Mouse (Mus musculus) stomach, postnatal 0 days (tissue): ENCODE data around the gene Safb. TPM values are rescaled to one million over a fixed set of nuclear protein-coding genes. Genes with fewer than 3 reads are reported as not detected.
"Not testable (repeated sequence)": the region's sequence is repeated elsewhere in the genome, so short reads cannot be mapped to it uniquely, and the experiment has no call there.

Experiments used
- ATAC-seq: fragments of 200-750 bp; cut with Nextera tagmentation; 2 replicates; pipeline ENCODE4 v1.8.0; 2017; ENCODE audit not compliant: low FRiP score, low TSS enrichment
- DNase-seq: peaks from one replicate; pipeline ENCODE4 v3.0.0-alpha.2; 2016; ENCODE audit warnings: low spot score
- H3K27ac ChIP-seq: fragments of 300-500 bp; sonication (generic); replicated peaks from 2 replicates; pipeline ENCODE4 v1.5.1; 2014; ENCODE audit warnings: mild to moderate bottlenecking, control low read depth
- H3K27me3 ChIP-seq: fragments of 300-500 bp; sonication (generic); 2 replicates; pipeline ENCODE4 v1.6.1; 2014; ENCODE audit warnings: low read length; ENCODE audit not compliant: control insufficient read depth, insufficient read depth
- H3K36me3 ChIP-seq: fragments of 300-500 bp; sonication (generic); 2 replicates; pipeline ENCODE4 v1.6.1; 2014; ENCODE audit warnings: low read length, mixed read lengths; ENCODE audit not compliant: control insufficient read depth, insufficient read depth
- H3K4me1 ChIP-seq: fragments of 300-500 bp; sonication (generic); replicated peaks from 2 replicates; pipeline ENCODE4 v1.6.1; 2014; ENCODE audit warnings: antibody characterized with exemption; ENCODE audit not compliant: control insufficient read depth, insufficient read depth
- H3K4me2 ChIP-seq: fragments of 300-500 bp; sonication (generic); replicated peaks from 2 replicates; pipeline ENCODE4 v1.6.1; 2014; ENCODE audit warnings: low read depth, mild to moderate bottlenecking, control low read depth, moderate library complexity
- H3K4me3 ChIP-seq: fragments of 300-500 bp; sonication (generic); 2 replicates; pipeline ENCODE4 v1.5.1; 2014; ENCODE audit warnings: low read depth, low read length, control low read depth
- H3K9ac ChIP-seq: fragments of 300-500 bp; sonication (generic); 2 replicates; pipeline ENCODE4 v1.6.1; 2014; ENCODE audit warnings: mild to moderate bottlenecking, low read length, control low read depth, mixed read lengths
- H3K9me3 ChIP-seq: fragments of 300-500 bp; sonication (generic); 2 replicates; pipeline ENCODE4 v1.6.1; 2016; ENCODE audit warnings: low read length; ENCODE audit not compliant: control insufficient read depth
- CTCF ChIP-seq: IDR thresholded peaks from 2 replicates; pipeline ENCODE4 v1.5.1; 2016; ENCODE audit warnings: antibody characterized with exemption, low read depth, mild to moderate bottlenecking, moderate library complexity
- EP300 ChIP-seq: optimal IDR thresholded peaks from 2 replicates; pipeline ENCODE3; 2016; ENCODE audit warnings: antibody characterized with exemption
- WGBS: fragments of 180-500 bp; shearing (Covaris S2); extraction: QIAGEN DNeasy Blood & Tissue Kit; methylation state at CpG from one replicate; pipeline ENCODE4 v1.1.7; 2014; 5-methylcytosine and 5-hydroxymethylcytosine counted together
- polyA plus RNA-seq: library from polyadenylated mRNA; unstranded; fragments of >200 nt; fragmentation: Nextera tagmentation; extraction: Ambion mirVana; gene quantifications from 2 replicates; pipeline ENCODE4 v1.2.1, GENCODE M21; 2015

The Safb gene
- polyA plus RNA-seq, 1 experiment from 2014 or later: 34.7 TPM

- Histone ChIP-seq H3K27me3 (no peaks in the 10 kb centered on the region), H3K36me3 (no peaks in the 10 kb centered on the region), H3K9me3 (no peaks in the 10 kb centered on the region), H3K27ac (peak within 1 kb of the TSS; percentile 78), H3K4me2 (peak within 1 kb of the TSS; percentile 95), H3K4me3 (peak within 1 kb of the TSS; percentile 94), H3K9ac (peak within 1 kb of the TSS; percentile 31), H3K4me1 (peaks cover 4% of the 10 kb centered on the region; the same call in 1 of the 2 replicates)
- DNase-seq (peak; percentile 52), ATAC-seq (peak; percentile 22)
- 9% methylated on average over 26 of the region's 26 CpGs for WGBS
- TF ChIP-seq EP300 (no peak), CTCF (no peak)
These were observed 43.1 kb downstream of the Safb start, which contains the start of gene Catsperd for GRCm38 (mm10) chr17:56627530-56628277. TSS of gene Catsperd (plus strand) at chr17:56628143.

DNA sequence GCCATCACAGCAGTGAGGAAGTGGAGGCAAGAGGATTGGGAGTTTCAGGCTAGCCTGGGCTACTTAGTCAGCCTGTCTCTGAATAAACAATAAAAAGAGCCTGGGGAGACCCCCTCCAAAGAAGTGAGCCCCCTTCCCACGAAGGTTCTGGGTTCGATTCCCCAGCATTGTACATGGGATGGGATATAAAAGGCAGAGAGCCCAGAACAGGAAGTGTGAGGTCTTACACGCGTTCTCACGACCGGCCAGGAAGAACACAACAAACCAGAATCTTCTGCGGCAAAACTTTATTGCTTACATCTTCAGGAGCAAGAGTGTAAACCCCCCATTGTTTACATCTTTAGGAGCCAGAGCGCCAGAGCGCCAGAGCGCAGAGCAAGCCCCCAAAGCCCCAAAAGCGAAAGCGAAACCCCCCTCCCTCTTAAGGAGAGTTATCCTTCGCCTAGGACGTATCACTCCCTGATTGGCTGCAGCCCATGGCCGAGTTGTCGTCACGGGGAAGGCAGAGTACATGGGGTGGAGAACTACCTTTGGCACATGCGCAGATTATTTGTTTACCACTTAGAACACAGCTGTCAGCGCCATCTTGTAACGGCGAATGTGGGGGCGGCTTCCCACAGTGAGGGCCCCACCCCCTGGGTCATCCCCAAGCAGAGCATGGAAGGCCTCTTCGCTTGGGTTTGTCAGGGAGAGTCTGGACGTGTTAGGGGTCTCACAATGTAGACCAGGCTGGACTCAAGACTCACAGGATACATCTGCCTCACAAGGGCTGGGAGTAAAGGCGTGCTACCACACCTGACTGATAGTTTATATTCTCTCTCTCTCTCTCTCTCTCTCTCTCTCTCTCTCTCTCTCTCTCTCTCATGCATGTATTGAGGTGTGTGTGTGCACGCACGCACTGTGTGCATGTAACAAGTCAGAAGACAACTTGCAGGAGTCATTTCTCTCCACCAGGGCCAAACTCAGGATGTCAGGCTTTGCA lies 45.5 kb downstream of the Safb start:
- whole genome bisulfite sequencing: 78% methylated on average over 24 of the region's 27 CpGs
- H3K9me3 ChIP-seq, H3K27me3 ChIP-seq, ATAC-seq, H3K4me3 ChIP-seq, H3K27ac ChIP-seq, H3K9ac ChIP-seq, H3K4me1 ChIP-seq, DNase-seq, H3K36me3 ChIP-seq, H3K4me2 ChIP-seq: not testable (repeated sequence)

GRCm38 (mm10) chr17:56631807-56632206 lies 47.2 kb downstream of the Safb start:
- Histone ChIP-seq H3K9me3 (no peaks in the 10 kb centered on the region), H3K27me3 (no peaks in the 10 kb centered on the region), H3K27ac (no peak overlapping the region), H3K4me3 (no peak overlapping the region), H3K4me1 (no peaks in the 10 kb centered on the region), H3K36me3 (no peaks in the 10 kb centered on the region), H3K4me2 (no peak overlapping the region), H3K9ac (no peak overlapping the region)
- TF ChIP-seq EP300 (no peak), CTCF (no peak)
- DNase-seq (no peak), ATAC-seq (no peak)
- WGBS: 25% methylated on average over 4 of the region's 4 CpGs

- H3K9ac ChIP-seq: no peak overlapping the region
- no peak overlapping the region for H3K4me3 ChIP-seq
- DNase-seq: no peak
- no peaks in the 10 kb centered on the region for H3K9me3 ChIP-seq
- ATAC-seq: no peak
- no peaks in the 10 kb centered on the region for H3K27me3 ChIP-seq
- no peaks in the 10 kb centered on the region for H3K36me3 ChIP-seq
- no peaks in the 10 kb centered on the region for H3K4me1 ChIP-seq
- 82% methylated on average over 6 of the region's 6 CpGs for WGBS
- H3K4me2 ChIP-seq: no peak overlapping the region
- no peak overlapping the region for H3K27ac ChIP-seq
- TF ChIP-seq CTCF (no peak), EP300 (no peak)
These were observed 49.4 kb downstream of the Safb start for GRCm38 (mm10) chr17:56634023-56634422.

GRCm38 (mm10) chr17:56643237-56643636 lies 58.6 kb downstream of the Safb start:
- DNase-seq (no peak), ATAC-seq (no peak)
- H3K36me3 ChIP-seq: no peaks in the 10 kb centered on the region
- no peak for TF ChIP-seq EP300
- H3K4me2 ChIP-seq: no peak overlapping the region
- no peak overlapping the region for H3K4me3 ChIP-seq
- no peaks in the 10 kb centered on the region for H3K4me1 ChIP-seq
- H3K9ac ChIP-seq: no peak overlapping the region
- no peaks in the 10 kb centered on the region for H3K9me3 ChIP-seq
- H3K27me3 ChIP-seq: no peaks in the 10 kb centered on the region
- H3K27ac ChIP-seq: no peak overlapping the region
- 65% methylated on average over 4 of the region's 4 CpGs for WGBS

DNA sequence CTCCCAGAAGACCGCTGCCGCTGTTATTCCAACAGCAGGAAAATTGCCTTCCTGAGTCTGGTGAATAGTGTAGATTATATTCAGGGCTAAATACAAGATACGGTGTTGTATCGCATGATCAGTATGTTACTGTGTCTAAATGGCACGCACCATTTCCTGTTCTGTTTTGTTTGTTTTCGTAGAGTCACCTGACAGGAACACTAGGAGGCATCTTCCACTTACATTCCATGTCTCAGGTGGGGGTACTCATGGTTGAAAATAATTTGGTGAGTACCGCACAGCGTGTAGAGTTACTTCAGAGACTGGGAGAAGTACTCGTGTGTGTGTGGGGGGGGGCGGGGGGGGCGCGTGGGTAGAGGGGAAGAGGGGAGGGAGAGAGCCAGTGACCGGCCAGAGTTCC lies 62.9 kb downstream of the Safb start:
- H3K27ac ChIP-seq: no peak overlapping the region
- no peak for ATAC-seq

More for the DNA sequence above, 62.9 kb downstream of the Safb start:
- no peak overlapping the region for H3K9ac ChIP-seq
- TF ChIP-seq CTCF (no peak), EP300 (no peak)
- no peaks in the 10 kb centered on the region for H3K9me3 ChIP-seq
- no peak overlapping the region for H3K4me3 ChIP-seq
- H3K4me2 ChIP-seq: no peak overlapping the region
- DNase-seq: no peak
- H3K36me3 ChIP-seq: no peaks in the 10 kb centered on the region
- no peaks in the 10 kb centered on the region for H3K4me1 ChIP-seq
- WGBS: 53% methylated on average over 10 of the region's 13 CpGs
- H3K27me3 ChIP-seq: no peaks in the 10 kb centered on the region
